ENCODE assay signal across 15 mouse cellular contexts in the genomic region with DNA sequence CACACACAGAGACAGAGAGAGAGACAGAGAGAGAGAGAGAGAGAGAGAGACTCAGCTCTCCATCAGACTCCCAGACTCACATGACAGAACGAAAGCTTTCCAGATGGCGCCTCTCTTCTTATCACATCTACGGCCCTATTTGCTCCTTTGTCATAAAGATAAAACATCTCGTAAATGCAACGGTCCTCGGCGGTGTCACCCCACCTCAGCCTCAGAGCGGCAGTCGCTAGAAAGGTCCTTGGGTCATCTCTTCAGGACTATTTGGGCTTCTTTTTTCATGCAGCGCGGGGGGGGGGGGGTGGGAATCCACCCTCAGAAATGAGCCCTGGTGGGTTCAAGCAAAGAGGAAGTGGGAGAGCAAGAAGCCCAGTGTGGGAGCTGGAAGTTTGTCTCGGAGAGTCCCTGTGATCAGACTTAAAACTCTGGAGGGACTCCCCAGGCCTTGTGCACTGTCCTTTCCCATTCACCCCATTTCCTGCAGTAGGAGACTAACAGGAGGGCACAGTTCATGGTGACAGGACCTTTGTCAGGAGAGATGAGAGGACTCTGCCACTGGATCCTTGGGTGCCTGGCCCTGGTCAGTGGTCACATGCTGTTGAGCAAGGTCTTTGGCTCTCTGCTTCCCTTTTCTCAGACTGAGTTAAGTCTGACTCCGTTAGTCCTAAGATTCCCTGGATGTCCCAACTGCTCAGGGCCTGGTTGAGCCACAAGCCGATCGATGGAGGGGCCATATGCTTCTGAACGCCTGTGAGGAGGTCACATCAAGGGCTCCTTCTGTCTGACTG. TPM values are rescaled to one million over a fixed set of nuclear protein-coding genes. Genes with fewer than 3 reads are reported as not detected.
DNase-seq lines count a peak whose midpoint lies in the region; ATAC-seq and TF ChIP-seq lines count a peak whose summit lies in the region.
"Had no signal": no experiment of that assay in that cellular context is flagged by ENCODE, and none has a peak within 500 bp of the region (broad histone marks: within the 10 kb centered on the region; RNA-seq: fewer than 3 reads in every experiment).

No protein-coding gene starts in this region.

- no peak for ATAC-seq in heart, embryonic 14.5 days (ENCODE audit: insufficient number of reproducible peaks, insufficient read depth, low FRiP score, low read depth)
- no peak for ATAC-seq in kidney, embryonic 14.5 days (ENCODE audit: low FRiP score, low TSS enrichment)
- ATAC-seq: hindbrain, embryonic 16.5 days had no signal

- no peak for TF ChIP-seq POLR2A in bone marrow macrophage, adult 2 months (IDR thresholded peaks at IDR 0.05; ENCODE audit: borderline replicate concordance, low read depth, low read length)
- TF ChIP-seq POLR2A in thymus, adult 2 months (IDR thresholded peaks at IDR 0.05; ENCODE audit: control insufficient read depth, extremely low read depth, insufficient read depth, low read length, poor library complexity): no peak

- 0 out of 2 replicates have a peak overlapping the region, but pooled peaks have one; percentile 25 for H3K4me2 ChIP-seq in heart, embryonic 14.5 days (ENCODE audit: low read length)
- H3K4me2 ChIP-seq in kidney, embryonic 14.5 days (replicated peaks; ENCODE audit: low read depth, low read length): peak overlapping the region; percentile 13; the same call in 1 of the 2 replicates
- H3K4me2 ChIP-seq: limb, embryonic 12.5 days had no signal

- no peak overlapping the region for H3K27ac ChIP-seq in heart, embryonic 14.5 days (replicated peaks in 1 of 2; ENCODE audit: control insufficient read depth in 1 of 2, insufficient read depth in 1 of 2, low read depth in 2 of 2, low read length in 2 of 2)
- H3K27ac ChIP-seq in bone marrow macrophage, adult 2 months (ENCODE audit: insufficient read depth, low read depth, low read length): peak overlapping the region; percentile 87
- no peak overlapping the region for H3K27ac ChIP-seq in kidney, embryonic 14.5 days (ENCODE audit: low read depth, low read length)
- no peak overlapping the region for H3K27ac ChIP-seq in thymus, adult 2 months (ENCODE audit: control insufficient read depth, insufficient read depth, low read length)
- H3K27ac ChIP-seq: limb, embryonic 12.5 days had no signal

- 39% methylated on average over 16 of the region's 16 CpGs for WGBS in heart, embryonic 14.5 days
- 46% methylated on average over 16 of the region's 16 CpGs for WGBS in kidney, embryonic 14.5 days
- 87% methylated on average over 16 of the region's 16 CpGs for WGBS in thymus, adult 2 months

- DNase-seq in heart, postnatal 10 days: no peak
- peak; percentile 53 for DNase-seq in lung, postnatal 36 days
- no peak for DNase-seq in left cerebral cortex, postnatal 36 days (ENCODE audit: low spot score in 2 of 2)
- no peak for DNase-seq in layer of hippocampus, postnatal 14 days (ENCODE audit: low spot score in 2 of 2)
- DNase-seq in thymus, adult 2 months: no peak
- DNase-seq: cerebellum, adult 8-10 months; thymus, postnatal 25 days had no signal

- H3K36me3 ChIP-seq in heart, embryonic 14.5 days (ENCODE audit: control insufficient read depth, insufficient read depth, low read length): no peaks in the 10 kb centered on the region
- H3K36me3 ChIP-seq in kidney, embryonic 14.5 days (ENCODE audit: control insufficient read depth, insufficient read depth, low read length): no peaks in the 10 kb centered on the region
- H3K36me3 ChIP-seq in thymus, adult 2 months (ENCODE audit: control insufficient read depth, insufficient read depth, low read length): no peaks in the 10 kb centered on the region
- H3K36me3 ChIP-seq: limb, embryonic 12.5 days had no signal

- no peaks in the 10 kb centered on the region for H3K9me3 ChIP-seq in heart, embryonic 14.5 days (ENCODE audit: control insufficient read depth, low read length)
- H3K9me3 ChIP-seq in kidney, embryonic 14.5 days (ENCODE audit: control insufficient read depth, low read length): no peaks in the 10 kb centered on the region
- H3K9me3 ChIP-seq: limb, embryonic 12.5 days had no signal

- peaks cover 17 to 21% of the 10 kb centered on the region in 2 experiments for H3K4me1 ChIP-seq in heart, embryonic 14.5 days (ENCODE audit: control insufficient read depth in 2 of 2, insufficient read depth in 2 of 2, low read length in 2 of 2)
- peaks cover 29% of the 10 kb centered on the region for H3K4me1 ChIP-seq in bone marrow macrophage, adult 2 months (ENCODE audit: control insufficient read depth, insufficient read depth, low read length)
- peaks cover 20% of the 10 kb centered on the region for H3K4me1 ChIP-seq in kidney, embryonic 14.5 days (ENCODE audit: control insufficient read depth, insufficient read depth, low read length)
- H3K4me1 ChIP-seq in thymus, adult 2 months (replicated peaks; ENCODE audit: control insufficient read depth, insufficient read depth, low read length): peaks cover 13% of the 10 kb centered on the region

- no peaks in the 10 kb centered on the region for H3K27me3 ChIP-seq in heart, embryonic 14.5 days (ENCODE audit: control insufficient read depth, insufficient read depth, low read length)
- no peaks in the 10 kb centered on the region for H3K27me3 ChIP-seq in kidney, embryonic 14.5 days (ENCODE audit: control insufficient read depth, insufficient read depth, low read length)
- H3K27me3 ChIP-seq in thymus, adult 2 months (ENCODE audit: control insufficient read depth, insufficient read depth, low read length): no peaks in the 10 kb centered on the region

- H3K4me3 ChIP-seq in heart, embryonic 14.5 days (ENCODE audit: control insufficient read depth in 1 of 2, insufficient read depth in 1 of 2, low read depth in 1 of 2, low read length in 2 of 2): no peak overlapping the region
- no peak overlapping the region for H3K4me3 ChIP-seq in bone marrow macrophage, adult 2 months (ENCODE audit: insufficient read depth, low read length)
- no peak overlapping the region for H3K4me3 ChIP-seq in kidney, embryonic 14.5 days (ENCODE audit: low read length)
- no peak overlapping the region for H3K4me3 ChIP-seq in thymus, adult 2 months (ENCODE audit: control insufficient read depth, insufficient read depth, low read length)
- H3K4me3 ChIP-seq: limb, embryonic 12.5 days had no signal

- TF ChIP-seq CTCF in bone marrow macrophage, adult 2 months (IDR thresholded peaks at IDR 0.05; ENCODE audit: low read depth, low read length): no peak
- TF ChIP-seq CTCF in thymus, adult 2 months (IDR thresholded peaks at IDR 0.05; ENCODE audit: borderline replicate concordance, control insufficient read depth, extremely low read depth, insufficient read depth, low read length, poor library complexity): no peak

- intact Hi-C loops in heart, postnatal 10 days (cut with DNase I): no loop called here
- intact Hi-C loops in left cerebral cortex, postnatal 36 days (cut with DNase I): no loop called here

- H3K9ac ChIP-seq in heart, embryonic 14.5 days (ENCODE audit: low read length): no peak overlapping the region
- no peak overlapping the region; the same call in 1 of the 2 replicates for H3K9ac ChIP-seq in kidney, embryonic 14.5 days (ENCODE audit: low read depth, low read length)
- H3K9ac ChIP-seq: limb, embryonic 12.5 days had no signal

RNA-seq across cellular contexts. Expression of a gene that starts 2.1 kb away (rescaled TPM):
- not detected in 2 replicates for polyA plus RNA-seq in heart, embryonic 14.5 days (2014; fragmentation: Nextera tagmentation; extraction: Ambion mirVana)
- not detected for total RNA-seq in heart, postnatal 10 days (2021)
- polyA plus RNA-seq in bone marrow macrophage, adult 2 months (2012; ENCODE audit: insufficient read depth, insufficient read length, missing spikeins): not detected in 2 replicates
- polyA plus RNA-seq in kidney, embryonic 14.5 days (2014; fragmentation: Nextera tagmentation; extraction: Ambion mirVana): 4.3 and 5.8 TPM in 2 replicates
- total RNA-seq in left cerebral cortex, postnatal 36 days (2021): not detected
- total RNA-seq in layer of hippocampus, postnatal 14 days (2021): not detected
- polyA plus RNA-seq in thymus, adult 2 months (2012; rRNA removed): 2.1 and 2.3 TPM in 2 replicates
- total RNA-seq: gastrocnemius, postnatal 4 days; layer of hippocampus, postnatal 10 days had no signal
- polyA plus RNA-seq: brain, embryonic 14.5 days; hindbrain, embryonic 16.5 days; limb, embryonic 12.5 days had no signal

RNA-seq across cellular contexts. Expression of a gene that starts 3.7 kb away (rescaled TPM):
- 4.8 and 5.7 TPM in 2 replicates for polyA plus RNA-seq in heart, embryonic 14.5 days (2014; fragmentation: Nextera tagmentation; extraction: Ambion mirVana)
- 10 to 100 TPM; 12.7 to 13.9 TPM for total RNA-seq in heart, postnatal 10 days (2021)
- polyA plus RNA-seq in bone marrow macrophage, adult 2 months (2012; ENCODE audit: insufficient read depth, insufficient read length, missing spikeins): 5.4 and 6.5 TPM in 2 replicates
- polyA plus RNA-seq in kidney, embryonic 14.5 days (2014; fragmentation: Nextera tagmentation; extraction: Ambion mirVana): 3.5 and 4.7 TPM in 2 replicates
- total RNA-seq in left cerebral cortex, postnatal 36 days (2021): 1 to 10 TPM; 2.6 to 2.7 TPM
- 1 to 10 TPM; 2.1 to 3.0 TPM for total RNA-seq in layer of hippocampus, postnatal 14 days (2021)
- 30.2 and 30.7 TPM in 2 replicates for polyA plus RNA-seq in thymus, adult 2 months (2012; rRNA removed)

RNA-seq across cellular contexts. Expression of a gene that starts 55.2 kb away (rescaled TPM):
- polyA plus RNA-seq in heart, embryonic 14.5 days (2014; fragmentation: Nextera tagmentation; extraction: Ambion mirVana): 2.6 and 3.2 TPM in 2 replicates
- 1 to 10 TPM; 8.7 to 9.2 TPM for total RNA-seq in heart, postnatal 10 days (2021)
- polyA plus RNA-seq in bone marrow macrophage, adult 2 months (2012; ENCODE audit: insufficient read depth, insufficient read length, missing spikeins): 4.8 and 8.0 TPM in 2 replicates
- 3.0 and 4.2 TPM in 2 replicates for polyA plus RNA-seq in kidney, embryonic 14.5 days (2014; fragmentation: Nextera tagmentation; extraction: Ambion mirVana)
- total RNA-seq in left cerebral cortex, postnatal 36 days (2021): 10 to 100 TPM; 18.1 to 18.3 TPM
- total RNA-seq in layer of hippocampus, postnatal 14 days (2021): 10 to 100 TPM; 10.7 to 11.5 TPM
- polyA plus RNA-seq in thymus, adult 2 months (2012; rRNA removed): 8.9 and 9.5 TPM in 2 replicates
